Mouse (Mus musculus): Measurements from ENCODE around the gene Krtap22-2. TPM values are rescaled to one million over a fixed set of nuclear protein-coding genes. Genes with fewer than 3 reads are reported as not detected.

Gene Krtap22-2
- polyA plus RNA-seq (2014; fragmentation: Illumina TruSeq; extraction: RNeasy Lipid Tissue Mini Kit (QIAGEN cat#74804); ENCODE audit: low replicate concordance) = not detected

GRCm38 (mm10) chr16:89010659-89011058, at the start of gene Krtap22-2:
Gene Krtap22-2 (minus strand): TSS chr16:89010759.

GRCm38 (mm10) chr16:89047783-89048182, 37.2 kb upstream of the Krtap22-2 start, which contains the start of gene Krtap6-5:
Gene Krtap6-5 (minus strand): TSS chr16:89047883.

GRCm38 (mm10) chr16:89041372-89041771, 30.8 kb upstream of the Krtap22-2 start, which contains the start of gene Gm10228:
Gene Gm10228 (minus strand): TSS chr16:89041472.

GRCm38 (mm10) chr16:89031399-89031798, 20.8 kb upstream of the Krtap22-2 start, which contains the start of gene Krtap6-1:
Gene Krtap6-1 (plus strand): TSS chr16:89031699.

GRCm38 (mm10) chr16:89014984-89015383, 4.4 kb upstream of the Krtap22-2 start, which contains the start of gene Gm10229:
Gene Gm10229 (plus strand): TSS chr16:89015284.

GRCm38 (mm10) chr16:88962773-88963172, 47.8 kb downstream of the Krtap22-2 start, which contains the start of gene Krtap16-3:
Gene Krtap16-3 (minus strand): TSS chr16:88962873.

Other genes with a start within 250 kb of the Krtap22-2 start
- not detected for gene 2310057N15Rik, start 236.6 kb downstream of the Krtap22-2 start, polyA plus RNA-seq (2014; fragmentation: Illumina TruSeq; extraction: RNeasy Lipid Tissue Mini Kit (QIAGEN cat#74804); ENCODE audit: low replicate concordance)
- gene Gm5965, start 232.9 kb downstream of the Krtap22-2 start, polyA plus RNA-seq (2014; fragmentation: Illumina TruSeq; extraction: RNeasy Lipid Tissue Mini Kit (QIAGEN cat#74804); ENCODE audit: low replicate concordance) = not detected
- gene Gm20741, start 198.5 kb downstream of the Krtap22-2 start, polyA plus RNA-seq (2014; fragmentation: Illumina TruSeq; extraction: RNeasy Lipid Tissue Mini Kit (QIAGEN cat#74804); ENCODE audit: low replicate concordance) = not detected
- gene Krtap15, start 190.5 kb downstream of the Krtap22-2 start, polyA plus RNA-seq (2014; fragmentation: Illumina TruSeq; extraction: RNeasy Lipid Tissue Mini Kit (QIAGEN cat#74804); ENCODE audit: low replicate concordance) = not detected
- gene Krtap14, start 184.6 kb downstream of the Krtap22-2 start, polyA plus RNA-seq (2014; fragmentation: Illumina TruSeq; extraction: RNeasy Lipid Tissue Mini Kit (QIAGEN cat#74804); ENCODE audit: low replicate concordance) = not detected
- not detected for gene Krtap19-1, start 141.3 kb downstream of the Krtap22-2 start, polyA plus RNA-seq (2014; fragmentation: Illumina TruSeq; extraction: RNeasy Lipid Tissue Mini Kit (QIAGEN cat#74804); ENCODE audit: low replicate concordance)
- gene Krtap19-2, start 136.5 kb downstream of the Krtap22-2 start, polyA plus RNA-seq (2014; fragmentation: Illumina TruSeq; extraction: RNeasy Lipid Tissue Mini Kit (QIAGEN cat#74804); ENCODE audit: low replicate concordance) = not detected
- not detected for gene Krtap19-3, start 132.7 kb downstream of the Krtap22-2 start, polyA plus RNA-seq (2014; fragmentation: Illumina TruSeq; extraction: RNeasy Lipid Tissue Mini Kit (QIAGEN cat#74804); ENCODE audit: low replicate concordance)
- not detected for gene Krtap19-4, start 125.7 kb downstream of the Krtap22-2 start, polyA plus RNA-seq (2014; fragmentation: Illumina TruSeq; extraction: RNeasy Lipid Tissue Mini Kit (QIAGEN cat#74804); ENCODE audit: low replicate concordance)
- gene Krtap19-5, start 114.3 kb downstream of the Krtap22-2 start, polyA plus RNA-seq (2014; fragmentation: Illumina TruSeq; extraction: RNeasy Lipid Tissue Mini Kit (QIAGEN cat#74804); ENCODE audit: low replicate concordance) = not detected
- gene Krtap19-9b, start 78.5 kb downstream of the Krtap22-2 start, polyA plus RNA-seq (2014; fragmentation: Illumina TruSeq; extraction: RNeasy Lipid Tissue Mini Kit (QIAGEN cat#74804); ENCODE audit: low replicate concordance) = not detected
- not detected for gene Krtap16-3, start 47.9 kb downstream of the Krtap22-2 start, polyA plus RNA-seq (2014; fragmentation: Illumina TruSeq; extraction: RNeasy Lipid Tissue Mini Kit (QIAGEN cat#74804); ENCODE audit: low replicate concordance)
- not detected for gene Gm10229, start 4.5 kb upstream of the Krtap22-2 start, polyA plus RNA-seq (2014; fragmentation: Illumina TruSeq; extraction: RNeasy Lipid Tissue Mini Kit (QIAGEN cat#74804); ENCODE audit: low replicate concordance)
- not detected for gene Krtap6-1, start 20.9 kb upstream of the Krtap22-2 start, polyA plus RNA-seq (2014; fragmentation: Illumina TruSeq; extraction: RNeasy Lipid Tissue Mini Kit (QIAGEN cat#74804); ENCODE audit: low replicate concordance)
- not detected for gene Gm10228, start 30.7 kb upstream of the Krtap22-2 start, polyA plus RNA-seq (2014; fragmentation: Illumina TruSeq; extraction: RNeasy Lipid Tissue Mini Kit (QIAGEN cat#74804); ENCODE audit: low replicate concordance)
- not detected for gene Krtap6-5, start 37.1 kb upstream of the Krtap22-2 start, polyA plus RNA-seq (2014; fragmentation: Illumina TruSeq; extraction: RNeasy Lipid Tissue Mini Kit (QIAGEN cat#74804); ENCODE audit: low replicate concordance)
- not detected for gene 1110025L11Rik, start 53.2 kb upstream of the Krtap22-2 start, polyA plus RNA-seq (2014; fragmentation: Illumina TruSeq; extraction: RNeasy Lipid Tissue Mini Kit (QIAGEN cat#74804); ENCODE audit: low replicate concordance)
- not detected for gene Krtap6-3, start 73.3 kb upstream of the Krtap22-2 start, polyA plus RNA-seq (2014; fragmentation: Illumina TruSeq; extraction: RNeasy Lipid Tissue Mini Kit (QIAGEN cat#74804); ENCODE audit: low replicate concordance)
- not detected for gene Gm6358, start 130.1 kb upstream of the Krtap22-2 start, polyA plus RNA-seq (2014; fragmentation: Illumina TruSeq; extraction: RNeasy Lipid Tissue Mini Kit (QIAGEN cat#74804); ENCODE audit: low replicate concordance)
- gene Gm10061, start 140.3 kb upstream of the Krtap22-2 start, polyA plus RNA-seq (2014; fragmentation: Illumina TruSeq; extraction: RNeasy Lipid Tissue Mini Kit (QIAGEN cat#74804); ENCODE audit: low replicate concordance) = not detected
- gene Gm9789, start 147.2 kb upstream of the Krtap22-2 start, polyA plus RNA-seq (2014; fragmentation: Illumina TruSeq; extraction: RNeasy Lipid Tissue Mini Kit (QIAGEN cat#74804); ENCODE audit: low replicate concordance) = not detected
- gene Gm7735, start 158.7 kb upstream of the Krtap22-2 start, polyA plus RNA-seq (2014; fragmentation: Illumina TruSeq; extraction: RNeasy Lipid Tissue Mini Kit (QIAGEN cat#74804); ENCODE audit: low replicate concordance) = not detected
- gene 1110057P08Rik, start 164.0 kb upstream of the Krtap22-2 start, polyA plus RNA-seq (2014; fragmentation: Illumina TruSeq; extraction: RNeasy Lipid Tissue Mini Kit (QIAGEN cat#74804); ENCODE audit: low replicate concordance) = not detected
- gene Krtap20-2, start 195.1 kb upstream of the Krtap22-2 start, polyA plus RNA-seq (2014; fragmentation: Illumina TruSeq; extraction: RNeasy Lipid Tissue Mini Kit (QIAGEN cat#74804); ENCODE audit: low replicate concordance) = not detected

Measured in small intestine, adult 10 weeks (tissue).